Mouse (Mus musculus): ENCODE data around the gene Polr1e.

- no peak for TF ChIP-seq POLR2A (IDR thresholded peaks at IDR 0.05; ENCODE audit: borderline replicate concordance, low read depth, low read length)
- TF ChIP-seq CTCF (IDR thresholded peaks at IDR 0.05; ENCODE audit: low read depth, low read length): no peak
Measured at GRCm38 (mm10) chr4:45032586-45032985, 14.2 kb downstream of the Polr1e start.

All from bone marrow macrophage, adult 2 months (primary cell).